Mouse (Mus musculus): ENCODE results near the gene 9930104L06Rik.
A peak's percentile ranks its signal among the peaks of the same experiment; 100 is the strongest.
"Not testable (repeated sequence)": the region's sequence is repeated elsewhere in the genome, so short reads cannot be mapped to it uniquely, and the experiment has no call there.

9930104L06Rik gene

GRCm38 (mm10) chr4:124936613-124937471, at the start of gene 9930104L06Rik:
9930104L06Rik (plus strand) TSS chr4:124937048.
- DNase-seq: peak; percentile 94

- no peak for DNase-seq
Observed at GRCm38 (mm10) chr4:124888702-124889101, 48.1 kb upstream of the 9930104L06Rik start.

- no peak for DNase-seq
Observed at GRCm38 (mm10) chr4:124889935-124890334, 46.9 kb upstream of the 9930104L06Rik start.

GRCm38 (mm10) chr4:124890831-124891230, 46.0 kb upstream of the 9930104L06Rik start:
- no peak for DNase-seq

- DNase-seq: peak; percentile 34
Observed at GRCm38 (mm10) chr4:124893769-124894168, 43.1 kb upstream of the 9930104L06Rik start.

- peak; percentile 88 for DNase-seq
Observed at GRCm38 (mm10) chr4:124894508-124895428, 42.1 kb upstream of the 9930104L06Rik start.

- no peak for DNase-seq
Observed at GRCm38 (mm10) chr4:124898428-124898827, 38.4 kb upstream of the 9930104L06Rik start.

GRCm38 (mm10) chr4:124899906-124900305, 36.9 kb upstream of the 9930104L06Rik start:
- no peak for DNase-seq

GRCm38 (mm10) chr4:124905417-124905816, 31.4 kb upstream of the 9930104L06Rik start:
- DNase-seq: no peak

- no peak for DNase-seq
Observed at GRCm38 (mm10) chr4:124905971-124906822, 30.7 kb upstream of the 9930104L06Rik start.

GRCm38 (mm10) chr4:124928102-124928501, 8.7 kb upstream of the 9930104L06Rik start:
- DNase-seq: no peak

GRCm38 (mm10) chr4:124939211-124939610, 2.4 kb downstream of the 9930104L06Rik start, which contains the start of gene Cdca8:
Cdca8 (minus strand) TSS chr4:124939311.
- DNase-seq: not testable (repeated sequence)

GRCm38 (mm10) chr4:124943022-124943421, 6.2 kb downstream of the 9930104L06Rik start:
- peak; percentile 39 for DNase-seq

GRCm38 (mm10) chr4:124943781-124944180, 6.9 kb downstream of the 9930104L06Rik start:
- no peak for DNase-seq

GRCm38 (mm10) chr4:124944961-124945360, 8.1 kb downstream of the 9930104L06Rik start:
- no peak for DNase-seq

- DNase-seq: no peak
Observed at GRCm38 (mm10) chr4:124949488-124949887, 12.6 kb downstream of the 9930104L06Rik start.

- no peak for DNase-seq
Observed at GRCm38 (mm10) chr4:124950181-124951035, 13.6 kb downstream of the 9930104L06Rik start.

GRCm38 (mm10) chr4:124951036-124951433, 14.2 kb downstream of the 9930104L06Rik start:
- no peak for DNase-seq

- no peak for DNase-seq
Observed at GRCm38 (mm10) chr4:124953546-124953945, 16.7 kb downstream of the 9930104L06Rik start.

GRCm38 (mm10) chr4:124957284-124957683, 20.4 kb downstream of the 9930104L06Rik start:
- DNase-seq: no peak

GRCm38 (mm10) chr4:124959062-124959461, 22.2 kb downstream of the 9930104L06Rik start:
- no peak for DNase-seq
